Mouse (Mus musculus) hindbrain, embryonic 13.5 days (tissue): ENCODE measurements around the gene Mtg2. TPM values are rescaled to one million over a fixed set of nuclear protein-coding genes. Genes with fewer than 3 reads are reported as not detected.

ENCODE experiments used
- ATAC-seq: fragments of 200-750 bp; cut with Nextera tagmentation; 2 replicates; pipeline ENCODE4 v1.8.0; 2017; ENCODE audit warnings: moderate TSS enrichment; ENCODE audit not compliant: low FRiP score
- H3K27ac ChIP-seq: fragments of 300-500 bp; sonication (generic); 2 replicates; pipeline ENCODE4 v1.5.1; 2015; ENCODE audit warnings: inconsistent platforms, mild to moderate bottlenecking, moderate library complexity
- H3K27me3 ChIP-seq: fragments of 300-500 bp; sonication (generic); 2 replicates; pipeline ENCODE4 v1.6.1; 2015; ENCODE audit warnings: mild to moderate bottlenecking, inconsistent platforms
- H3K36me3 ChIP-seq: fragments of 300-500 bp; sonication (generic); 2 replicates; pipeline ENCODE4 v1.6.1; 2015; ENCODE audit warnings: mild to moderate bottlenecking, inconsistent platforms
- H3K4me1 ChIP-seq: fragments of 300-500 bp; sonication (generic); replicated peaks from 2 replicates; pipeline ENCODE4 v1.6.1; 2015; ENCODE audit warnings: inconsistent platforms
- H3K4me2 ChIP-seq: fragments of 300-500 bp; sonication (generic); 2 replicates; pipeline ENCODE4 v1.6.1; 2015; ENCODE audit warnings: inconsistent platforms, mild to moderate bottlenecking, moderate library complexity
- H3K4me3 ChIP-seq: fragments of 300-500 bp; sonication (generic); 2 replicates; pipeline ENCODE4 v1.5.1; 2015; ENCODE audit warnings: mild to moderate bottlenecking, inconsistent platforms
- H3K9ac ChIP-seq: fragments of 300-500 bp; sonication (generic); 2 replicates; pipeline ENCODE4 v1.6.1; 2015; ENCODE audit warnings: mild to moderate bottlenecking, inconsistent platforms
- H3K9me3 ChIP-seq: fragments of 300-500 bp; sonication (generic); 2 replicates; pipeline ENCODE4 v1.6.1; 2016; ENCODE audit warnings: inconsistent platforms
- WGBS: fragments of 180-500 bp; shearing (Covaris S2); methylation state at CpG from one replicate; pipeline ENCODE4 v1.1.7; 2015; 5-methylcytosine and 5-hydroxymethylcytosine counted together
- polyA plus RNA-seq: library from polyadenylated mRNA; unstranded; fragments of >200 nt; fragmentation: Nextera tagmentation; extraction: Ambion mirVana; gene quantifications from 2 replicates; pipeline ENCODE4 v1.2.1, GENCODE M21; 2015

Gene Mtg2
- polyA plus RNA-seq, 1 experiment from 2014 or later: 31.9 TPM

DNA sequence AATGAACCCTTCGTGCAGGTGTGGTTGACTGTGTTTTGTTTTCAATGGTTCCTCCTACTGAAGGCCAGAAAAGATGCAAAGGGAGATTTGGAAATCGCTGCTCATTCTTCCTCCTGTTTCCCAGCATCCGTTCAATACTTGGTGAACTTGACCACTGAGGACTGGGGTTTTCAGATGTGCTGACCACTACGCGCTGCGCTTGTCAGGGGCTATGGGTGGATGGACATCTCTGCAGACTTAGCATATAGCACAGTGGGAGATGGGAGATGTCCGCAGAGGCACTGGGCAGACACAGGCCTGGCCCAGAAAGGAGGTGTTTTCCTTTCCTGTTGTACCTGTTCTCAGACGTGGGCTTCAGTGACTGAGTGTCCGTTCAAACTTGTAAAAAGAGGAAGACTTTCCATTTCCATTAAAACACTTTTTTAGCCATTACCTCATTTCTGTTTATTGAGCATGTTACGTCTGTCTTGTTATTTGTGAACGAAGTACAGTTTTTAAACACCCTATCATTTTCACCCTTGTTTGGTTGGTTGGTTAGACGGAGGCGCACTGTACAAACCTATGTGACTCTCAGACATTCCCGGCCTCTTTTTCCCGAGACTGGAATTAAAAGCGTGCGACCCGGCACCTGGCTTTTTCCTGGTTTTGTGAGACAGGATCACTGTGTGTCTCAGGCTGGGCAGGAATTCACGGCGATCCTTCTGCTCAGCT lies 463 bp upstream of the Mtg2 start:
- H3K4me2 ChIP-seq: peak overlapping the region; percentile 88
- H3K9me3 ChIP-seq: no peaks in the 10 kb centered on the region
- H3K27ac ChIP-seq: peak overlapping the region; percentile 90
- ATAC-seq: peak; percentile 77
- peak overlapping the region; percentile 84 for H3K9ac ChIP-seq
- H3K36me3 ChIP-seq: peaks cover 32% of the 10 kb centered on the region
- peak overlapping the region; percentile 69 for H3K4me3 ChIP-seq
- WGBS: 36% methylated on average over 20 of the region's 20 CpGs
- no peaks in the 10 kb centered on the region for H3K27me3 ChIP-seq
- peaks cover 18% of the 10 kb centered on the region for H3K4me1 ChIP-seq

DNA sequence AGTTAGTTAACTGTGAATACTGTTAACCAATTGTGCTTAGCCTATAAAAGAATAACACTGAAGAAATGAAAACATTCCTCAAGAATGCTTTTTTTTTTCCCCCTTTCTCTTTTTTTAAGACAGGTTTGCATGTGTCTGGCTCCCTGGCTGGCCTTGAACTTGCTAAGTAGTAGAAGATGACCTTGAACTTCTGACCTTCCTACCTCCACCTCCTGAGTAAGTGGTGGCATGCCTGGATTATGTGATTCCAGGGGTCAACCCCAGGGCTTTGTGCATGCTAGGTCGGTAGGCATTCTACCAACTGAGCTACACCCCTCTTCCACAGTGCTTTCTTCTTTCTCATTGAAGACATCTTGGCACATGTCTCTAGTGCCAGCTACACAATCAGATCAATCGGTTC lies 1.3 kb downstream of the Mtg2 start:
- ATAC-seq: no peak
- peaks cover 18% of the 10 kb centered on the region for H3K4me1 ChIP-seq
- H3K27me3 ChIP-seq: no peaks in the 10 kb centered on the region
- WGBS: 85% methylated on average over 2 of the region's 2 CpGs
- peaks cover 26% of the 10 kb centered on the region for H3K36me3 ChIP-seq
- no peak overlapping the region for H3K9ac ChIP-seq
- H3K27ac ChIP-seq: no peak overlapping the region
- H3K4me3 ChIP-seq: no peak overlapping the region
- H3K9me3 ChIP-seq: no peaks in the 10 kb centered on the region
- no peak overlapping the region for H3K4me2 ChIP-seq

DNA sequence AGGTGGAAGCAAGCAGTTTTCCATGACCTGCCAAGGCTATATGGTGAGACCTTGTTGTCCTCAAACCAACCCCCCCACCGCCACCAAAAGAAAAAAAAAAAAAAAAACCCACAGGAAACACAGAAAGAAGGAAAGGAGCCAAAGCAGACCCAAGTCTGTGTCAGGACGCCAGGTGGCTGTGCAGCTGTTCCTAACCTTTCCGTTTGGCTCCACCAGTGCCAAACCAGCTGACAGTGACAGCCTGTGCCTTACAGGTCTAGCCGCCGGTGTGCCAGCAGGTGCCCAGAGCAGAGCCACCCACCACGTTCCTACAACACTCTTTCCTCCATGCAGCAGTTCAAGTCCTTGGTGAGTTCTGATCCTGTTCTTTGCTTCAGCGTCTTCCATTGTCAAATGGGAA lies 2.5 kb downstream of the Mtg2 start:
- Histone ChIP-seq H3K27ac (no peak overlapping the region), H3K4me2 (no peak overlapping the region), H3K36me3 (peaks cover 27% of the 10 kb centered on the region), H3K9me3 (no peaks in the 10 kb centered on the region), H3K27me3 (no peaks in the 10 kb centered on the region), H3K4me1 (peaks cover 18% of the 10 kb centered on the region), H3K9ac (no peak overlapping the region), H3K4me3 (no peak overlapping the region)
- 86% methylated on average over 7 of the region's 7 CpGs for WGBS
- ATAC-seq: no peak

DNA sequence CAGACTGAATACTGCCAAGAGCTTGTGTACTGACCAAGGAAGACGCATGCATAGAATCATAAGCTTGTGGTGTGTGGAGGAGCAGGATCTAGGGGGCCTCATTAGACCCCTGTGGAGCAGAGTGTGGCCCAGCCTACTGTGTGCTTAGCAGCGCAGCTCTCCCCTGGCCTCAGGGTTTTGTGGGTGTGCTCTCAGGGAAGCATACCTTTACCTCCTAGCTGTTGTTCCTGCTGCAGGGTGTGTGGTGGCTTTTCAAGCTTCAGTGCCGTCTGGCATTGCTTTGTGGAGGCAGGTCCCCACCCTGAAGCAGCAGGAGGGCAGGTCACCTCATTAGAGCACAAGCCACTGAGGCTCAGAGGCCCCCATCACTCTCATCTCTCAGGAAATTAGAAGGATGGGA lies 7.2 kb downstream of the Mtg2 start:
- H3K4me3 ChIP-seq: no peak overlapping the region
- no peak for ATAC-seq
- no peak overlapping the region for H3K4me2 ChIP-seq
- H3K9ac ChIP-seq: no peak overlapping the region
- H3K36me3 ChIP-seq: peaks cover 52% of the 10 kb centered on the region
- H3K27me3 ChIP-seq: no peaks in the 10 kb centered on the region
- WGBS: 81% methylated on average over 3 of the region's 3 CpGs
- no peaks in the 10 kb centered on the region for H3K9me3 ChIP-seq
- no peaks in the 10 kb centered on the region for H3K4me1 ChIP-seq
- H3K27ac ChIP-seq: no peak overlapping the region

DNA sequence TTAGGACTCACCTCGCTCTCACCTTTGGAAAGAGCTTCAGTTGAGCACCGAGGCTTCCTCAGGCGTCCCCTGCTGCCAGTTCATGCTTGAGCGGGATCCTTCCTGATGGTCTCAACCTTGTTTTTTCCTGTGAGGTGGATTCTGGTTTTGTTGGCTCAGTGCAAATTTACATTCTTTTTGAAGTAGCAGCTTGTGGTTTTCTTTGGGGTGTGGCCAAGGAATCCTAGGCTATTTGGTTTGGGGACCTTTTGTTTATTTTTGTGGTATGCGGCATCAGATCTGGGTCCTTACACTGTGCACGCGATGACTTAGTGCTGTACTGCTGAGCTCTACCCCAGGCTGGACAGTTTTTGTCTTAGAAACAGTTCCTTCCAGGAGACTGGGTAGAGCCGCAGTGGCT lies 10.3 kb downstream of the Mtg2 start:
- Histone ChIP-seq H3K4me1 (peaks cover 3% of the 10 kb centered on the region), H3K4me2 (no peak overlapping the region), H3K9me3 (no peaks in the 10 kb centered on the region), H3K27ac (no peak overlapping the region), H3K36me3 (peaks cover 70% of the 10 kb centered on the region), H3K4me3 (no peak overlapping the region), H3K9ac (no peak overlapping the region), H3K27me3 (no peaks in the 10 kb centered on the region)
- ATAC-seq: no peak
- 92% methylated on average over 8 of the region's 8 CpGs for WGBS

DNA sequence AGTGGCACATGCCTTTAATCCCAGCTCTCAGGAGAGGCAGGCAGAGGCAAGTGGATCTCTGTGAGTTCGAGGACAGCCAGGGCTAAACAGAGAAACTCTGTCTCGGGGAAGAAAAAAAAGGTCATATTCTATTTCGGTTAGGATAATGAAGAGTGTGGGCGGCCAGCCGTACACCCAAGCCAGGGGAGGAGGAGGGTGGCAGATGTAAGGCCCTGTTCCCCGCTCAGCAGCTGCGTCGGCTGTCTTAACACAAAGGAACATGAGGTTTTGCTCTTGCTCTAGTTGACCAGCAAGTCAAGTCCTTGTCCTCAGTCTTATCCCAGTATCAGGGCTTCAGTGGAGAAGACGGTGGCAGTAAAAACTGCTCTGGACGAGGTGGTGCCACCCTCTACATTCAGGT lies 12.7 kb downstream of the Mtg2 start:
- Histone ChIP-seq H3K9me3 (no peaks in the 10 kb centered on the region), H3K36me3 (peaks cover 69% of the 10 kb centered on the region), H3K27ac (no peak overlapping the region), H3K27me3 (no peaks in the 10 kb centered on the region), H3K9ac (no peak overlapping the region), H3K4me3 (no peak overlapping the region), H3K4me1 (peaks cover 14% of the 10 kb centered on the region), H3K4me2 (no peak overlapping the region)
- ATAC-seq: no peak
- WGBS: 94% methylated on average over 10 of the region's 10 CpGs

DNA sequence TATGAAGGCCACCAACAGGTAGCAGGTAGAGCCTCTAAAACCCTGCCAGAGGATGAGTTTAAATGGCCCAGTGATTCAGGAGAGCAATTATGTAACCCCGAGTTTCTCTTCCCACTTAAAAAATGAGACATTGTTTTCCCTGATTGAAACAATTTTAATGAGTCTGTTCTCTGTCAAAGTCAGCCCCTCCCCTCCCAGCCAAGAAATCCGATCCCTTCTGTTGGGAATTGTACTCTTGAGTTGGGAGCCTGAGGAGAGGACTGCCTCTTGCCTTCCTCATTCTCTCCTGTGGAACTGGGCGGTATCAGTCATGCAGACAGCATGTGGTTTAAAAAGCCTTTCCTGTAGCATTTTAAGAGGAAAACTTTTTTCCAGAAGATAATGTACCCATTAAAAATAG lies 14.2 kb downstream of the Mtg2 start:
- WGBS: 48% methylated on average over 3 of the region's 3 CpGs
- Histone ChIP-seq H3K27ac (no peak overlapping the region), H3K4me2 (no peak overlapping the region), H3K9me3 (no peaks in the 10 kb centered on the region), H3K27me3 (no peaks in the 10 kb centered on the region), H3K9ac (no peak overlapping the region), H3K4me1 (peaks cover 14% of the 10 kb centered on the region), H3K36me3 (peaks cover 59% of the 10 kb centered on the region), H3K4me3 (no peak overlapping the region)
- no peak for ATAC-seq

DNA sequence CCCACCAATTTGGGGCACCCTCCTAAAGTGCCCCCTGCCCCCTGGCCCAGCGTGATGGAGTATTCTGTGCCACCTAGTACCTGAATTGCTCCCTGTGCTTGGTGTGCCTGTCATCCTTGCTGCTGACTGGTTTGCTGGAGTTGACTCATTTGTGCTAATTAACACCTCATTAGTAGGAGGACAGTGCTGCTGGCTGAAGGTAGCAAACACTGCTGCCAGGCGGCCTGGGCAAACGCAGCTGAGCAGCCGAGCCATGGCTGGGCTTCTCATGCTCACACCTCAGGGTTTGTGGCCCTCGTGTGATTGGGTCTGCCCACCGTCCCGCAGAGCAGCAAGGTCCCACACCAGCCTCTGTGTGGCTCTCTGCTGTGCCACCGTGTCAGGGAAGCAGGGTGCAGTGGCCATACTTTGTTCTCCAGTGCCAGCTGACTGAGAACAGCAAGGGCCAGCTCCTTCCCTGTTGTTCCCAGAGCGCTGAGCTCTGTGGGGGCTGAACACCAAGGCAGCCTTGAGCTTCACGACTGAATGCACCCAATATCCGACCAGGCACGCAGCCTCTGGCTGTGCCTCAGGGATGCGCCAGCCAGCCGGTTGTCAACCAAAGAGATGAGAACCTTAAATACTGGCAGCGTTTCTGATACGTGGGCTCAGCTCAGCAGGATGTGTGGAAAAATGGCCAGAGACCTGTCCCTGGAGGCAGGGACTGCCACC lies 15.7 kb downstream of the Mtg2 start:
- Histone ChIP-seq H3K27me3 (no peaks in the 10 kb centered on the region), H3K9me3 (no peaks in the 10 kb centered on the region), H3K27ac (peak overlapping the region; percentile 20), H3K4me3 (no peak overlapping the region), H3K36me3 (peaks cover 51% of the 10 kb centered on the region), H3K9ac (peak overlapping the region; percentile 21; the same call in 1 of the 2 replicates), H3K4me1 (peaks cover 14% of the 10 kb centered on the region), H3K4me2 (no peak overlapping the region)
- WGBS: 73% methylated on average over 16 of the region's 16 CpGs
- ATAC-seq: no peak

DNA sequence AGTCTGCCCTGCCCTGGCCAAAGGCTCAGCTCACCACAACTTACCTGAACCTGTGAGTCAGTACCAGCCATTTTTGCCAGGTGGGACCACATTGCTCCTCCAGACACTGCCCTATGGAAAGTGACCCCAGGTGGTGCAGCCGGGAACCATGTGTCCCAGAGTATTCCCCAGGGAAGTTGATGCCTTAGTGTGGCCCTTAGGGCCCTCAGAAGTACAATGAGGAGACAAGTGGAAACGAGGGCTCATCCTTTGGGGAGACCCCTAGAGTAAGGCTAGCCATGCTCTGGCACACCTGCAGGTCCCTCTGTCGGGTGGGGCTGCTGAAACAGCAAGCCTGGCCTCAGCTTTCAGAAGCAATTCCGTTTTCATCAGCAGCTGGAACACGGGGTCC lies 16.2 kb downstream of the Mtg2 start:
- 0 out of 2 replicates have a peak overlapping the region, but pooled peaks have one; percentile 21 for H3K9ac ChIP-seq
- H3K27ac ChIP-seq: 0 out of 2 replicates have a peak overlapping the region, but pooled peaks have one; percentile 20
- no peak overlapping the region for H3K4me3 ChIP-seq
- no peak for ATAC-seq
- peaks cover 14% of the 10 kb centered on the region for H3K4me1 ChIP-seq
- H3K27me3 ChIP-seq: no peaks in the 10 kb centered on the region
- peaks cover 45% of the 10 kb centered on the region for H3K36me3 ChIP-seq
- no peak overlapping the region for H3K4me2 ChIP-seq
- no peaks in the 10 kb centered on the region for H3K9me3 ChIP-seq
- WGBS: 88% methylated on average over 5 of the region's 5 CpGs

DNA sequence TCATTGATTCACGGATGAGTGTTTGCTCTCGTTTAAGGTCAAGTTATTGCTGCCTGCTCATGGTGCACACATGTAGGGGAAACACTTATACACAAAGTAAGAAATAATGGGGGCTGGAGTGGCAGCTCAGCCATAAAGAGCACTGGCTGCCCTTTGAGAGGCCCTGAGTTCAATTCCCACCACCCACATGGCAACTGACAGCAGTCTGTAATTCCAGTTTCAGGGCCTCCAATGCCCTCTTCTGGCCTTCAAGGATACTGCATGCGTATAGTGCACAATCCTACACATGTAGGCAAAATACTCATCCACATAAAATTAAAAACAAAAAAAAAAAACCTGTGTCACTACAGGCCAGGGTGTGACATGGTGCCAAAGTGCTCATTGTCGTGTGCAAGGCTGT lies 17.1 kb downstream of the Mtg2 start:
- Histone ChIP-seq H3K9ac (no peak overlapping the region), H3K4me3 (no peak overlapping the region), H3K27me3 (no peaks in the 10 kb centered on the region), H3K27ac (no peak overlapping the region), H3K4me2 (no peak overlapping the region), H3K4me1 (peaks cover 14% of the 10 kb centered on the region), H3K36me3 (peaks cover 37% of the 10 kb centered on the region), H3K9me3 (no peaks in the 10 kb centered on the region)
- no peak for ATAC-seq
- WGBS: 89% methylated on average over 4 of the region's 4 CpGs

DNA sequence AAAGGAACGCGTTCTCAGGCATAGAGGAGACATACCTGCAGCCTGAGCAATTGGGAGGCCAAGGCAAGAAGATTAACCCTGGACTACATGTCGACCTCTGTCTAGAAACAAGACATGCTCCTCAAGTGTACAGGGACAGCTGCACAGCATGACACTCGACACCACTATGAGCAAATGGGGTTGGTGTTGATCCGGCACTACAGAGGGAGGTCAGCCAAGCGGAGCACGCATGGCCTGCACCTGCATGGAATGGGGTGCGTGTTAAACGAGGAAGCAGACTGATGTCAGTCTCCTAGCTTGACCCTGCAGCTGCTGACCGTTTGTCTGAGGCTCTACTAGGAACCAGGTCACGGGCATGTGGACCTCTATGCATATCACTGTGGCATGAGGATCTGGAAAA lies 19.9 kb downstream of the Mtg2 start:
- H3K9ac ChIP-seq: no peak overlapping the region
- H3K9me3 ChIP-seq: no peaks in the 10 kb centered on the region
- ATAC-seq: no peak
- H3K27ac ChIP-seq: no peak overlapping the region
- H3K36me3 ChIP-seq: peaks cover 14% of the 10 kb centered on the region
- H3K4me1 ChIP-seq: peaks cover 14% of the 10 kb centered on the region
- H3K4me2 ChIP-seq: no peak overlapping the region
- whole genome bisulfite sequencing: 75% methylated on average over 11 of the region's 11 CpGs
- no peak overlapping the region for H3K4me3 ChIP-seq
- no peaks in the 10 kb centered on the region for H3K27me3 ChIP-seq

DNA sequence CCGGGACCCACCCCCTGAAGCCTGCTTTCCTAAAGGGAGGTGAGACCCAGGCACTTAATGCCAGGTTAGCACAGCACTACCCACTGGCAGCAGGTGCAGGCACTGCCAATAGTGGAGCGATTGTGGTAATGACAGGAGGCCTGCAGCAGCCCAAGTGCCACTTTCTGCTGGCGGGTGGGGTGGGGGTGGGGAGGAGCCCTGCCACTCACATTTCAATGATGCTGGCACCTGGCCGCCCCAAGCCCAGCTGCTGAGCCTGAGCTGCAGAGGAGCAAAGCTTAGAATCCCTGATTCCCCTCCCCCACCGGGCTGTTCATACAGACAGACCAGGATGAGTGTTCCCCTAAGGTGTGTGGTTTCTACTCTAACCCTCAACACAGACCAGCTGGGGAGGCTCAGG lies 25.3 kb downstream of the Mtg2 start:
- H3K27me3 ChIP-seq: peaks cover 39% of the 10 kb centered on the region
- no peaks in the 10 kb centered on the region for H3K9me3 ChIP-seq
- 32% methylated on average over 5 of the region's 5 CpGs for WGBS
- H3K4me3 ChIP-seq: no peak overlapping the region
- H3K9ac ChIP-seq: no peak overlapping the region
- H3K4me2 ChIP-seq: no peak overlapping the region
- peaks cover 34% of the 10 kb centered on the region for H3K4me1 ChIP-seq
- H3K36me3 ChIP-seq: no peaks in the 10 kb centered on the region
- H3K27ac ChIP-seq: 0 out of 2 replicates have a peak overlapping the region, but pooled peaks have one; percentile 35
- ATAC-seq: peak; percentile 43; the same call in 1 of the 2 replicates

DNA sequence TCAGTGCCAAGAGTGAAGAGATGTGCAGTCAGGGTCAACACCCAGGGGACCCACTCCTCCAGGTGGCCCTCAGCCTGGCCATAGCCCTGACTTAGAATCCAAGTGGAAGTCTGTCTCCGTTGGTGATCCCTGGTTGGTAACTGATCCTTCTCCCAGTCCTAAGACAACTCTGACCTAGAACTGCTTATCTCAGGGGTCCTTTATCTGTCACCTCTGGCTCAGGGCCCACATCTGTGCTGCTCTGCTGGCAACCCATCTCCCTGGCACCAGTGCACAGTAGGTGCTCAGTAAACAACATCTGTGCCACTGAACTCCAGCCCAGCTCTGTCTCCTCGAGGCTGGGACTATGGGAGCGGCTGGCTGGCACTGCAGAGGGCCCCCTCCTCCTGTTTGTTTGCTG lies 27.2 kb downstream of the Mtg2 start:
- Histone ChIP-seq H3K4me1 (peaks cover 40% of the 10 kb centered on the region), H3K9me3 (no peaks in the 10 kb centered on the region), H3K27ac (no peak overlapping the region), H3K36me3 (no peaks in the 10 kb centered on the region), H3K9ac (no peak overlapping the region), H3K4me2 (no peak overlapping the region), H3K27me3 (peaks cover 58% of the 10 kb centered on the region), H3K4me3 (no peak overlapping the region)
- ATAC-seq: no peak
- WGBS: 38% methylated on average over 3 of the region's 3 CpGs
